Mouse (Mus musculus): ENCODE data around the gene Ptprs.

DNA sequence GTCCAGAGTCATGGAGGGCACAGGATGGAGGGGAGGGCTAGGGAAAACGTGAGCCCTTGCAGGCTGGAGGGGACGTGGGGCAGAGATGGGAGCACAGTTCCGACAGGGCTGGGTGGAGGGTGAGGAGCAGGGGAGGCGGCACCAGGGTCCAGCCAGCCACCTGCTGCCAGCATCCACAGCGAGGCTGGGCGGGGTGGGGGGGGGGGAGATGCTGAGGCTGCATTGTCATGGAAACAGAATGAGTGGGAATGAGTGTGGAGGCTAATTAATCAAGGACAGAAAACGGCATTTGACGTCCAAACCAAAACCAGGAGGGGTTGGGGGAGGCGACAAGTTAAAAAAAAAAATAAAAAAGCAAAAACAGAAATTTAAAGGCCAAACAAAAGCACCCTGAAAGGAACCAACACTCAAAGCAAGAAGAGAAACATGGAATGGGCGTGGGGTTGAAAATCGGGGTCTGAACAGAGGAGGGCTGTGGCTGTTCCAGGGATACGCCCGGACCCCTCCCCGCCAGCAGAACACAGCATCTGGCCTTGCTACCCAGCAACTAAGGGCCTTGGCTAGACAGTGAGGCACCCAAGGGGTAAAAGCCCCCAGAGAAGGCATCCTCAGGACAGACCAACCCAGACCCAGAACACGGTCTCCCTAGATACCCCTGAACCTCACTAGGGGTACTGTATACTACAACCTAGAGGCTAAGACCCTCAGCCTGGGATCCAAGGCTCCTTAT lies 36.4 kb downstream of the Ptprs start:
- TF ChIP-seq EP300 (IDR thresholded peaks at IDR 0.05; ENCODE audit: low read depth) (no peak), CTCF (IDR thresholded peaks at IDR 0.05; ENCODE audit: low read depth) (no peak)

All from heart, postnatal 0 days (tissue).